Mouse (Mus musculus): ENCODE results near the gene Col28a1.

Col28a1 gene

DNA sequence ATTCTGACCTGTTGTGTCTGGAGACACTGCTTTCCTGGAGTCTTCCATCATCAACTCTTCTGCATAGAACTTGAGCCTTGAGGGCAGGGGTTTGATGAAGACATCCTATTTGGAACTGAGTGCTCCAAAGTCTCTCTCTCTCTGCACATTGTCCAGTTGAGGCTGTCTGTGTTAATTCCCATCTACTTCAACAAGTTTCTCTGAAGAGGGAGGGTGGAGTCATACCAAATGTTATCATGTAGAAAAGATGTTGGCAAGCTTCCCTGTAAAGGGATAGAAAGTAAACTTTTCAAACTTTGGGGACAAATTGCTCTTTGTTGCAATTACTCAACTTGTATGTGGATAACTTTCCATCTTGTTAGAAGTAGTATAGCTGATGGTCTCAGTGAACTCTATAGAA lies at the start of gene Col28a1:
TSS of gene Col28a1 (minus strand) at position 101 of the 400 bp plus-strand sequence.
- DNase-seq (ENCODE audit: extremely low read depth, insufficient read length, low spot score): no peak

DNA sequence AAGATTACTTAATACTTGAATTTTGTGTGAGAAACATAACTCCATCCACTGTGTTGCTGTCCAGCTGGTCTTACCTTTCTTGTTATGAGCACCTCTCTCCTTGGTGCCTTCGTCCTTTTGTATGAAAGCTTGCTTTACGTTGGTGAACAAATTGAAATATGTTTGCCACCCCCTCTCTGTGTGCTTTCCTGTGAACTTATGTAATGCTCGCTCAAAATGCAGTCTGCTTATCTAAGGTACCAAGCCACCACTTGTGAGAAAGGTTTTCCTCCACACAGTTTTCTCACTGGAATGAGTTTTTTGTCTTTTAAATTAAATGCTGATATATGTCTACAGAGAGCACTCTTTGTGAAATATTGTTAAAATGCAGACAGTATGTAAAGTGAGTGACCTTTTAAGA lies 36.2 kb upstream of the Col28a1 start:
- no peak for DNase-seq (ENCODE audit: extremely low read depth, insufficient read length, low spot score)

DNA sequence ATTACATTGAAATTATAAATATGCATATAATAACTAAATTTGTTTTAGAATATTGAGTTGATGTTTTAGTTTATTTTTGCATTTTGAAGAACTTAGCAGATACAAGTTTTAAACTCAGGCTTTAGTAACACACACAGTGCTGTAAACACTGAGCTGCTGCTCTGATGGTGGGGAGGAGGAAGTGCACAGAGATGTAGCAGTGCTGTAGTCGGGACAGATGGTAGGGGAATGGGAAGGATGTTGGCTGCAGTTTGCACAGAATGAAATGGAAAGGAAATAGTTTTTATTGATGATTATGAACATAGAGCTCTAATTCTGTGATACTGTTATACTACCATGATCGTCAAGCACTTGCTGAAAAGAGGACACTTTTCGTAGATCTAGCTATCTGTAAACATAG lies 34.6 kb upstream of the Col28a1 start:
- no peak for DNase-seq (ENCODE audit: extremely low read depth, insufficient read length, low spot score)

DNA sequence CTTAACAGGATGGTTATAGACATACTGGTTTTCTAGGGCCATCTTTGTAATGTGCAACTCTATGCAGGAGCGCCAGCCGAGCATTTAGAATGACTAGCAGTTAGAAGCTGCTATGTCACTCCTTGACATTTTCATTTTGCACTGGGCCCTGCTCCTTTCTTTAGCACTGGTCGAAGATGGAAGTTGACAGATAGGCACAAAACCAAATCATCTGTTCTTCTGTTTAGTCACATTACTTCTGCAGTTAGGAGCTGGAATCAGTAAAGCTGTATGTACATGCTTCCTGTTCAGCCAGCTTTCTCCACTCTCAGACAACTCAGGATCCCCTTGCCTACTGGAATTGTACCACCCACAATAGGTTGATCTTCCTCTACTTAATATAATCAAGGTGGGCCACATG lies 18.2 kb upstream of the Col28a1 start:
- no peak for DNase-seq (ENCODE audit: extremely low read depth, insufficient read length, low spot score)

DNA sequence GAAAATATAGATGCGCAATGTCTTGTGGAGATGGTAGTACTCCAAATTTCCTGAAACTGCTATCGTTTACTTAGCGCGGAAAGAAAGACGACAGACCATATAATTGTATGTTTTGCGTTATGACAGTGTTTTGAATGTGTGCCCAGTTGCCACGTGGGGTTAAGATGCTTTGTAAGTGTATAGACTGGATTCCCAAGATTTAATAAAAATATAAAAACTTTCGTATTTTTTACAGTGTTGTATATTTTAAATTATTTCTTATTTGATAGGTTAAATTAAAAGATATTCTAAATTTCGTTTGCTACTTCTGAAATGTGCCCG lies 17.4 kb upstream of the Col28a1 start:
- DNase-seq (ENCODE audit: extremely low read depth, insufficient read length, low spot score): no peak

DNA sequence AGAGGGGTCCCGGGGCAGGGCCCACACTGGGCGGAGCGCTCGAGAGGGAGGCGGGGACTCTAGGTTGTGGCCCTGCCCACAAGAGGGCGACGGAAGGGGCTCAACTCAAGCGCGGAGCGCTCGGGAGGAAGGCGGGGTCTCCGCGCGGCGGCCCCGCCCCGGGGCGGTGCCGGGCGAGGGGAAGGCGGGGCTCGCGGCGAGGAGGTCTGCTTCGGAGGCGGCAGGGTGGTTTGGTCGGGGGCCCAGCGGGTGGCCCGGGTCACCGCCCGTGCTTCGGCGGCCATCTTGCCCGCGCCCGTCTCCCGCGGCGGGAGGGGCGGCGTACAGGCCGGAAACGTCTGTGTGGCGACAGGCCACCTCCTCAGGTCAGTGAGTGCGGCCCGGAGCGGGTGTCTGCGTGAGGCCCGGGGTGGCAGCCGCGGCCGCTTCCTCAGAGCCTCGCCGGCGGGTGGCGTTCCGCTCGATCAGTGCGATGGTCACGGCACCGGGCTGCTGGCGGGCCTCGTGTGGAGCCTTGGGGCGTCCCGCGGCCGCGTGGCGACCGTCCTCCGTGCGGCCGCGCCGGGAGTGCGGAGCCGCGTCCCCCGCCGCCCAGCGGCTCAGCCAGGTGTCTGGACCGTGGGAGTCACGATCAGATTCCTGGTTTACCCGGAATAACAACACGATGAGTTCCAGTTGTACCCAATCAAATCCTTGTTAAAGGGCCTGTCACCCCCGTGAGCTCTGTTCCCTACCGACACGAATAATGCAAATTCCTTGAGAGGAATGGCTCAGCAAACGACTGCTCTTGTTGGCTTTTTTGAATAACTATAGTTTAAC lies 16.8 kb upstream of the Col28a1 start, which contains the start of gene Mios:
TSS of gene Mios (plus strand) at position 176 of the 819 bp plus-strand sequence.
- peak; percentile 100 for DNase-seq (ENCODE audit: extremely low read depth, insufficient read length, low spot score)

DNA sequence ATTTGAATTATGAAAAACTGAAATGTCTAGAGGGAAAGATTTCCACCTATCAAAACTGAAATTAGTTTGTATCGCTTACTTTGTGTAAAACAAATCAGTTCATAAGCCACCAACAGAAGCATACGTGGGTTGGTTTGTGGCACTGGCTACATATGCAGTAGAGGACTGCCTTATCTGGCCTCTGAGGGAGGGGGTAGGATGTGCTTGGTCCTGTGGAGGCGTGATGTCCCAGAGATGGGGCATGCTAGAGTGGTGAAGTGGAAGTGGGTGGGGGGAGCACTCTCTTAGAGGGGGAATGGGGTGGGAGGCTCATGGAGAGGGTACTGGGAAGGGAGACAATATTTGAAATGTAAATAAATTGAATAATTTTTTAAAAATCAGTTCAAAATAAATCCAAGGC lies 2.5 kb downstream of the Col28a1 start:
- DNase-seq (ENCODE audit: extremely low read depth, insufficient read length, low spot score): no peak

DNA sequence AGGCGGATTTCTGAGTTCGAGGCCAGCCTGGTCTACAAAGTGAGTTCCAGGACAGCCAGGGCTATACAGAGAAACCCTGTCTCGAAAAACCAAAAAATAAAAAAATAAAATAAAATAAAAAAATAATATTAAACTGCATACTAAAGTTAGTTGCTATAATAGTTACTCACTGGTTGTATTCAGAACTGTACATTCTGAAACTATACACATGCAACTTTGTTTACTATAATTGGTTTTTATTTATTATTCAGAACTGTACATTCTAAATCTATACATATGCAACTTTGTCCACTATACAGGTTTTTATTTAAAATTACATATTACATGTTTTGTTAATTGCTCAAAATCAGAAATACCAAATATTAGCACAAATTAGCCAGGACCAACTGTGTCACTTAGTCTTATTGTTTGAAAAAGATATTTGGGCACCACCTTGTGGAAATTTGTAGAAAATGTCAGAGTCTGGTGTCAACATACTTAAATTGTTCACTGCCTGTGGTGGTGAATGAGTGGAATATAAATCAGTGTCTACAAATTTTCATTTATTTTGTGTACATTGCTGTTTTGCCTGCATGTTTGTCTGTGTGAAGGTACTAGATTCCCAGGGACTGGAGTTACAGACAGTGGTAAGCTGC lies 3.7 kb downstream of the Col28a1 start:
- DNase-seq (ENCODE audit: extremely low read depth, insufficient read length, low spot score): no peak

DNA sequence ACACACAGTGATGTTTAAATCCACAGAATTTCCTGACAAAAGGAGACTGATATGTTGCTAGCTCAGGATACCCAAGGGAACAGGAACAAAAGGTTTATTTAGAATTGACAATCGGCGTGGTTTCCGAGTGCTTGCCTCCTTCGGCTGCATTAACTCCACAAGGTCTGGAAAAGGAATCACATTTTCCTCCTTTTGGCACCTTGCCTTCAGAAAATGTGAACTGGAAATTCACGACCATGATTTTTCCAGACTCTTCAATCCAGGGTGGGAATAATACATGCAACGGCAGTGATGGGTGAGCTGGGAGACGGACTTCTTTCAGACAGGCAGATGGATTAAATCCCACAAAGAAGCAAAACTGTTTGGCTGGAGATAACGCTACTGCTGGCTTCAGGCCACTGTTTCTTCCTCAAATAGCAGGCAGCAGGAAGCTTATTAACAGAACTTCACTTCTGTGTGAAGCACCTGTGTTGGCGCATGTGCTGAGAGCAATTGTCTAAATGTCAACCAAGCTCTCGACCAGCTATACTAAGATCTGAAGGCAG lies 13.9 kb downstream of the Col28a1 start:
- DNase-seq (ENCODE audit: extremely low read depth, insufficient read length, low spot score): no peak

DNA sequence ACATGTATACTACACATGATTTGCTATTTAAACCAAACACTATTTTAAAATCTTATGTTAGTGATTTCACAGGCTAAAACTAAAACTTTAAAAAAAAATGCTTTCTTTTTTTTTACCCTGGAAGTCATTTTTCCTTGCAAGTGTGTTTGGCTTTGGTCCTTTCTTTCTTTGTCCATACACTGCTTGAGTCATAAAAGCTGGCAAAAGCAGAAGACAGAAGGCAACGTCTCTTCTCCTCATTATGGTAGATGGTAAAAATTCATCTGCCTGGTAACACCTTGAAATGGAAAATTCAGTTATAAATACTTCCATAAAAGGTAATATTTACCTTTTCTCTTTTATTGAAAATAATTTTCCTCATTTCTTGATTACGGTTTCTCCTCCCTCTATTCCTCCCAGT lies 16.3 kb downstream of the Col28a1 start:
- DNase-seq (ENCODE audit: extremely low read depth, insufficient read length, low spot score): no peak

DNA sequence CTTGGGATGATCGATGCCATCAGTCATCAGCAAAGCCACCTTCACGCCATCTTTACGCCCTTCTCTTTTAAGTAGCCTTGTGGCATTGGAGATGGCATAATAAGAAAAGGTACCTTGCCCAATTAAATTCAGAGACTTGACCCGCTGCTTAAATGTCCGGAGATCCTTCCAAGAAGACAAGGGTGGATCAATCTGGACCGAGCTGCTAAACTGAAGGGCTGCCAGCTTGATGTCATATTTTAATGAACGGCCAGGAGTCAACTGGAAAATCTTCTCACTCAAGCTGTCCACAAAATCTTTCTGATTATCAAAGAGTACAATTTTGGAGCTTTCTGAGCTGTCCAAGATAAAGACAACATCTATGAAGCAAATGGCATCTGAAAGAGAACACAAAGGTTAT lies 17.1 kb downstream of the Col28a1 start:
- no peak for DNase-seq (ENCODE audit: extremely low read depth, insufficient read length, low spot score)

DNA sequence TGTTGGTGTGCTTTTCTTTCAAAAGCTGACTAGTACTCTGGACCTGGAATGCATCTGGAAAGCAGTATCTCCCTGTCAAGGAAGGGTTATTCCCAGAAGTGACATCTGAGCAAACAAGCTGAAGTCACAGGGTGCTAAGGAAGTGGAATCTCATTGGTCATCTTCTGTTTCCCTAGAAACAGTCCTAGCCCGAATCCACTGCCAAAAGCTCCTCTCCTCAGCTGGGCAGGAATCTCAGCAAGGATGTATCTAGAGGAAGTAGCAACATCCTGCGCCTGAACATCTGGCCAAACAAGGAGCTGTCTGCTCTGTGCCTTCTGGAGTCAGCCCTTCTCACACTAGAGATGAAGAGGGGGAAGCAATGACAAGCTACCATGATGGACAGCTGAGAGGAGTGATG lies 18.4 kb downstream of the Col28a1 start:
- no peak for DNase-seq (ENCODE audit: extremely low read depth, insufficient read length, low spot score)

DNA sequence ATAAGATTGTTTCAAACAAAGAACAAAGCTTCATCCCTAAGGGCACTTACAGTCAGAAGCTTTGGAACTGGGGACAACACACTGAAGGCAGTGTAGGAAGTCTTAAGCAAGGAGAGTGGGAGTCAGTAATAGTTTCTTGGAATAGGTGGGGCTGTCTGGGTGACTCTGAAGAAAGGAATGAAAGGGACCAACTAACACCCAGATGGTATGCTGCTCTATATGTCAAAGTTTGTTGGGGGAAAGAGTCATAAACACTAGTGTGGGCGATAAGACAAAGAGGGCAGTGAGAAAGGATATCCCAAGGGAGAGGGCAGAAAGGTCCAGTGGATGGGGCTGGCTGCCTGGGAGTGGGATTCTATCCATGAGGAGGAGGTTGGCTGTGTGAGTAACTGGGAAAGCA lies 20.3 kb downstream of the Col28a1 start:
- DNase-seq (ENCODE audit: extremely low read depth, insufficient read length, low spot score): peak; percentile 25

DNA sequence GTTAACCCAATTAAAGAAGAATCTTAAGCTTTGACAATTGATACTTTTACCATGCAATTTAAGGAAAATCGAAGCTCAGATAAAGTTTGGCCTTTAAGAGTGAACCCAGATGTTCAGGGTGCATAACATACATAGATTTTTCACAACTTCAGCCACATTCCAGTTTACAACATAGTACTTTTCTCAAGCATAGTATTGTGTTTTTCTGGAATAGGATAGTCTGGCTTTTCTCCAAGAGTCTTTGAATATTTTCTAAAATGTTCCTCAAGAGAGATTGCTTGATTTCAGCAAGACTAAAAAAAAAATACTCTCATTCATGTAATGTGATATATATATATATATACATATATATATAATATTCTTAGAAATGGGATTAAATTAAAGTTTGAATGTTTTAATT lies 27.7 kb downstream of the Col28a1 start:
- no peak for DNase-seq (ENCODE audit: extremely low read depth, insufficient read length, low spot score)

DNA sequence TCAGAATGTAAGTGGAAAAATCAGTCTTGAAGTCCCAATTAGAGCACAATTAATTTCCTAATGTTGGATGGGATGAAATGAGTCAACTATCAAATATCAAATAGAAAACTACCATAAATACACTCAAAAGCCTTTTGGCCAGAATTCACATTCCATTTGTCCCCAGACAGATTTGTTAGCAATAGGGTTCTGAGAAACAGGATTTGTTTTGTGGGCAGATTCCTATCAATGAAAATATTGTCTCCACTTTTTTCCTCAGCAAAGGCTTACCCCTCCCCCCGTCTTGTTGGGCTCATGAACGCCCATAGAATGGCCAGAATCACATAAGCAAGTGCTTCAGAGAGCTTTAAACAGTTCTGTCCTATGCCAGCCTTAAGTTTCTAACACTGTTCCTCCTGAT lies 32.4 kb downstream of the Col28a1 start:
- no peak for DNase-seq (ENCODE audit: extremely low read depth, insufficient read length, low spot score)

DNA sequence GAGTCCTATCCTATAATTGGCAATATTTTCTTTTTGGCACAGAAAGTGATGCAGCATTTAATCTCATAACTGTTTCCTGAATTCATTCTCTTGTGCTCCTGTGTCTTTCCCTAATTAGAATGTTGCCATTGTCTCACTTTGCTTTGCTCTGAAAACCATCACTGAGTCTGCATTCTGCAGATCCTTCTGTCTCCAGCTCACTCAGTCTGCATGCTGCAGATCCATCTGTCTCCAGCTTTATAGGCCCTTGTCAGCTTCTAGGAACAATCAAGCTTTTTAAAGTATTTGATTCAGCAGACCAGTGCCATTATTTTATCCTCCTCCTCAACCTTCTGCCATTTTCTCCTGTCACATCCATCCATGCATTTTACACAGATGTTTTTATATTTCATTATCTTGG lies 35.3 kb downstream of the Col28a1 start:
- no peak for DNase-seq (ENCODE audit: extremely low read depth, insufficient read length, low spot score)

DNA sequence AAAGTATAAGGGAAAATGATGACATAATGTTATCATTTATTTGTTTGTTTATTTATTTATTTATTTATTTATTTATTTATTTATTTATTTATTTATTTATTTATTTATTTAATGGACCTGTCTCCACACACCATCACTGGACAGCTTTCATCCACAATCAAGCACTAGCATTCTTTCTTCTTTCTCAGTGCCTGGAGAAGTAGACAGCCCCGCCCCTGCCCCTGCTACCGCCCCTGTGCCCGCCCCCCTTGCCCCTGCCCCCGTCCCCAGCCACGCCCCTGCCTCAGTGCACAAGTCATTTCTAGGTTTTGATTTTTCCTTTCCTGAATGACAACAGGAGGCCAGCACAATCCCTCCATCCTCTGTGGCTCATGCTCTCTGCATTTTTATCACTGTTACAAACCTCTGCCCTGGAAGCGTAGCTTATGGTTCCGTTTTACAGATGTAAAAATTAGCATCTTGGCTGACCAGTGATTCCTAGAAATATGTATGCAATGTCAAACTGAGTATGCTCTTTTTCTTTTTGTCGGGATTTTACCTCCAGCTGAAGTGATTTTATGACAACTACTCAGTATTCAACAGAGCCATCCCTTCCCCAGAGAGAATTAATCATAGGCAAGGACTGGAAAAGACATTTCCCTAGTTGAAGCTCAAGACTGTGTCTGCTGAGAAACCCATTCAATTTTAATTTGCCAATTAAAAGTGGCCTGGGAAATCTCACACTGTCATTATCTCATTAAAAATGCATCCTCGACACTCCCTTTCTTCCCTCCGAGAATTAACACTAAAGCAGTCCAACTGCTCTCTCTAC lies 39.7 kb downstream of the Col28a1 start:
- DNase-seq (ENCODE audit: extremely low read depth, insufficient read length, low spot score): no peak

DNA sequence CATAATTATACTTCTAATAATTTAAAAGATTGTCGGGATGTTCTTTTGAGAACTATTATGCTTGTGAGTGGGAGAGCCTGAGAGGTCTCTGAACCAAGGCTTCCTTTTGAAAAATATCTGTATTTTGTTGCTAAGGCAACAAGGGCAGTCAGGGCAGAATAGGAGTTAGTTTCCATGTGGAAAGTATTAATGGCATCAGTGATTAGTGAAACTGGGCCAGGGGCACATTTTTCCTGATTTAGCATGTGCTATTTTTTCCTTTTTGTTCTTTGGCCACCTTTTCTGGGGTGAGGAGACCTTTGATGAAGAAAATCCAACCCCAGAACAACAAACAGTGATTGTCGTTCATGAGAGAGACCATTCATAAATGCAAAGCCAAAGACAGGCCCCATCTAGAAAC lies 43.5 kb downstream of the Col28a1 start:
- DNase-seq (ENCODE audit: extremely low read depth, insufficient read length, low spot score): no peak

DNA sequence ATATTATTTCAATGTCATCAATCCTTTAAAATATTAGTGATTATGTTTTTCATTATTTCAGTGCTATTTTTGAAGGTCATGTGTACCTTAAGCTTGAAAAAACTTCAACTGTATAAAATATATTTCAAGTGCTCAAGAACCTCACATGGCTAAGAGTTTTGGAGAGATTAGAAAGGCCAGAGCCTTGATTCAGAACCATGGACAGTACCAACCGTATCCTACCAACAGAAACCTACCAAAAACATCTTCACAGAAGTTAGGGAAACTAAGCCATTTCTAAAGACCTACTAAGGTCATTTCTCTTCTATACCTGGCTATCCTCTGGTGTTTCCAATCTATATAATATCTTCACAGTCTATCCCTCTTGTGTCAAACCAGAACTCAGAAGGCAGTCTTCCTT lies 50.5 kb downstream of the Col28a1 start:
- DNase-seq (ENCODE audit: extremely low read depth, insufficient read length, low spot score): no peak

DNA sequence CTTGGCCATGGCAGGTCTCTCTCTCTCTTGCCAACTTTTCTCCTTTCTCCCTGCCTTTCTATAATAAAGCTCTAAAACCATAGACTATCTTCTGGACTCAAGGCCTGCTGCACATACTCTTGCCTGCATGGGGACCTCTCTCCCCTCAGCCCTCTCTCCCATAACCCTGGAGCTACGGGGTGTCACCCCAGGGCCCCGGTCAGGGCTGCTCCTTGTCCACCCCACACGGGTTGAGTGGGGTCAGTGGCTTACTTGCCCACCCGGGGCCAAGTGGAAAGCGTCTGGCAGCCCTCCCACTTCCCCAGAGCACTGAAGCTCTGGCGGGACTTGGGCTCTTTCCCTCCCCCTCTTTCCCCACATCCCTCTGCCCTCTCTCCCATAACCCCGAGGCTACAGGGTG lies 62.3 kb downstream of the Col28a1 start:
- no peak for DNase-seq (ENCODE audit: extremely low read depth, insufficient read length, low spot score)

DNA sequence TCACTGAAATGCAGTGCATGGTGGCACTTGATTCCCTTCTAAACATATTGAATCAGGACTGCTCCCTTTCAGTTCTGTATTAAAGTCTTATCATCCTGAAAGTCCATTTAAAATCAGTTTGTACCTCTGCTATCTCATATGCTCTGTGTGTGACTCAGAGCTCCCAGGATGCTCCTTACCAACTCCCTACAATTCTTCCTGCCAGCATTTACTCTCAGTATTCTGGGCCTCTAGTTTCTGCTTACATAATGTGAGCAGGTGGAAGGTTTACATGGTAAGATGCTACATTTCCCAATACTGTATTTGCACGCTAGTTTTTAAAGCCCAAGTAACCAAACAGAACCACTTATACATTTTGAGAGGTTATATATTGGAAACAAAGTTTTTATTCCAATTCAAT lies 64.3 kb downstream of the Col28a1 start:
- no peak for DNase-seq (ENCODE audit: extremely low read depth, insufficient read length, low spot score)

Data from 3134 (cell line).